Mouse (Mus musculus) heart, postnatal 0 days (tissue): ENCODE data around the gene Trim56.

Experiments
- CTCF ChIP-seq: IDR thresholded peaks from 2 replicates; pipeline ENCODE4 v1.5.1; 2016; ENCODE audit warnings: antibody characterized with exemption, control low read depth, low read depth
- EP300 ChIP-seq: IDR thresholded peaks from 2 replicates; pipeline ENCODE4 v1.6.1; 2016; ENCODE audit warnings: antibody characterized with exemption, low read depth

- no peak for TF ChIP-seq CTCF
- no peak for TF ChIP-seq EP300
Observed at GRCm38 (mm10) chr5:137077187-137077586, 38.8 kb downstream of the Trim56 start.
